In genomic region chr6:126536926-126537325, GRCm38 (mm10) we compare ENCODE assay signal across 14 mouse cellular contexts. TPM values are rescaled to one million over a fixed set of nuclear protein-coding genes. Genes with fewer than 3 reads are reported as not detected.
"Had no signal": no experiment of that assay in that cellular context is flagged by ENCODE, and none has a peak within 500 bp of the region (broad histone marks: within the 10 kb centered on the region; RNA-seq: fewer than 3 reads in every experiment).

No protein-coding gene starts in this region.

- H3K4me2 ChIP-seq: liver, embryonic 11.5 days; liver, embryonic 15.5 days; neural tube, embryonic 12.5 days had no signal

- H3K4me1 ChIP-seq: liver, embryonic 15.5 days had no signal

- DNase-seq: kidney, postnatal 25 days; lung, adult 2 months; lung, postnatal 36 days; midbrain, embryonic 14.5 days; thymus, postnatal 36 days had no signal

- H3K27ac ChIP-seq: left cerebral cortex, adult 2 months; limb, embryonic 10.5 days; liver, embryonic 15.5 days; neural tube, embryonic 12.5 days had no signal

- H3K9me3 ChIP-seq: limb, embryonic 10.5 days; liver, embryonic 15.5 days; neural tube, embryonic 12.5 days had no signal

- ATAC-seq: lung, postnatal 0 days had no signal

- H3K36me3 ChIP-seq: limb, embryonic 10.5 days; liver, embryonic 15.5 days; neural tube, embryonic 12.5 days had no signal

- H3K9ac ChIP-seq: liver, embryonic 15.5 days; neural tube, embryonic 12.5 days had no signal

- H3K4me3 ChIP-seq: left cerebral cortex, adult 2 months; limb, embryonic 10.5 days; liver, embryonic 15.5 days; neural tube, embryonic 12.5 days had no signal

RNA-seq across cellular contexts. Expression of gene Kcna5, which starts 1.7 kb away (rescaled TPM):
- total RNA-seq: megakaryocyte progenitor cell, adult 5-6 weeks; monocyte, adult 5-6 weeks; neutrophil, adult 5-6 weeks had no signal
